Mouse (Mus musculus): ENCODE results near the gene Camkmt.

GRCm38 (mm10) chr17:85292276-85292675 lies 201.9 kb downstream of the Camkmt start:
- no peak for TF ChIP-seq CTCF (IDR thresholded peaks at IDR 0.05; ENCODE audit: control insufficient read depth, insufficient read depth, insufficient replicate concordance, low read depth, low read length)
- TF ChIP-seq POLR2A (IDR thresholded peaks at IDR 0.05; ENCODE audit: control insufficient read depth, low read depth, low read length): no peak
